Mouse (Mus musculus) bone marrow, adult 2 months (tissue): ENCODE results near the gene Map3k5.

Source experiments
- CTCF ChIP-seq: fragments of 200-500 bp; IDR thresholded peaks from 2 replicates; pipeline ENCODE4 v1.5.1; 2011; ENCODE audit warnings: low read length, control low read depth; ENCODE audit not compliant: control insufficient read depth, insufficient read depth
- POLR2A ChIP-seq: fragments of 200-500 bp; IDR thresholded peaks from 2 replicates; pipeline ENCODE4 v1.6.1; 2011; ENCODE audit warnings: low read depth, mild to moderate bottlenecking, control low read depth, low read length, borderline replicate concordance; ENCODE audit not compliant: control insufficient read depth

- TF ChIP-seq POLR2A (no peak), CTCF (no peak)
Measured at GRCm38 (mm10) chr10:20176054-20176453, 241.8 kb downstream of the Map3k5 start.
